Mouse (Mus musculus): Measurements from ENCODE around the gene Atg4d.
"Not testable (repeated sequence)": the region's sequence is repeated elsewhere in the genome, so short reads cannot be mapped to it uniquely, and the experiment has no call there.

The Atg4d gene

GRCm38 (mm10) chr9:21315421-21315820, 50.3 kb downstream of the Atg4d start:
- no peak for DNase-seq

GRCm38 (mm10) chr9:21316696-21317095, 51.6 kb downstream of the Atg4d start:
- DNase-seq: no peak

GRCm38 (mm10) chr9:21318792-21319191, 53.7 kb downstream of the Atg4d start:
- DNase-seq: no peak

- no peak for DNase-seq
Measured at GRCm38 (mm10) chr9:21319503-21319902, 54.4 kb downstream of the Atg4d start.

- DNase-seq: no peak
Measured at GRCm38 (mm10) chr9:21320280-21320618, 55.2 kb downstream of the Atg4d start.

- DNase-seq: peak; percentile 87 to 91
Measured at GRCm38 (mm10) chr9:21320619-21321512, 55.8 kb downstream of the Atg4d start, which contains the start of gene Slc44a2. Gene Slc44a2 (plus strand): TSS chr9:21320698.

- DNase-seq: no peak
Measured at GRCm38 (mm10) chr9:21321513-21321835, 56.4 kb downstream of the Atg4d start.

GRCm38 (mm10) chr9:21322211-21322916, 57.3 kb downstream of the Atg4d start:
- peak; percentile 25 to 29 for DNase-seq

GRCm38 (mm10) chr9:21322917-21323297, 57.8 kb downstream of the Atg4d start:
- not testable (repeated sequence) for DNase-seq

GRCm38 (mm10) chr9:21324269-21324668, 59.2 kb downstream of the Atg4d start:
- DNase-seq: peak; percentile 23 to 28
